Mouse (Mus musculus): ENCODE measurements around the gene Perm1. TPM values are rescaled to one million over a fixed set of nuclear protein-coding genes. Genes with fewer than 3 reads are reported as not detected.

Gene Perm1
- total and polyA plus RNA-seq, 2 experiments from 2014 or later, result 1.7 to 1.9 TPM

- WGBS, result 85% methylated on average over 5 of the region's 5 CpGs
- ATAC-seq (ENCODE audit: low FRiP score) (no peak), DNase-seq (ENCODE audit: low spot score) (no peak)
- no peak for TF ChIP-seq CTCF (IDR thresholded peaks at IDR 0.05)
- Histone ChIP-seq H3K9me3 (ENCODE audit: low read length) (no peaks in the 10 kb centered on the region), H3K27me3 (ENCODE audit: insufficient read depth, low read length) (no peaks in the 10 kb centered on the region), H3K9ac (replicated peaks; ENCODE audit: low read length, poor library complexity, severe bottlenecking) (0 out of 2 replicates have a peak overlapping the region, but pooled peaks have one; percentile 24), H3K4me1 (ENCODE audit: insufficient read depth, low read length) (peaks cover 46% of the 10 kb centered on the region), H3K36me3 (ENCODE audit: insufficient read depth, low read length) (peaks cover 17% of the 10 kb centered on the region), H3K4me3 (ENCODE audit: low read depth, low read length) (peak overlapping the region; percentile 54), H3K4me2 (ENCODE audit: low read depth, low read length, poor library complexity, severe bottlenecking) (peak overlapping the region; percentile 85), H3K27ac (ENCODE audit: low read depth, low read length) (no peak overlapping the region)
These were observed 31.9 kb upstream of the Perm1 start for GRCm38 (mm10) chr4:156183747-156184146.

GRCm38 (mm10) chr4:156184291-156184954 lies 31.2 kb upstream of the Perm1 start:
- WGBS, result 59% methylated on average over 7 of the region's 7 CpGs
- ATAC-seq (ENCODE audit: low FRiP score) (no peak), DNase-seq (ENCODE audit: low spot score) (peak; percentile 6)
- no peaks in the 10 kb centered on the region for H3K9me3 ChIP-seq (ENCODE audit: low read length)
- H3K36me3 ChIP-seq (ENCODE audit: insufficient read depth, low read length), result peaks cover 11% of the 10 kb centered on the region; the same call in 1 of the 2 replicates
- no peaks in the 10 kb centered on the region for H3K27me3 ChIP-seq (ENCODE audit: insufficient read depth, low read length)
- peak overlapping the region; percentile 91 for H3K27ac ChIP-seq (ENCODE audit: low read depth, low read length)
- peaks cover 50% of the 10 kb centered on the region for H3K4me1 ChIP-seq (ENCODE audit: insufficient read depth, low read length)
- peak overlapping the region; percentile 54 for H3K4me3 ChIP-seq (ENCODE audit: low read depth, low read length)
- TF ChIP-seq CTCF (IDR thresholded peaks at IDR 0.05), result no peak
- peak overlapping the region; percentile 85 for H3K4me2 ChIP-seq (ENCODE audit: low read depth, low read length, poor library complexity, severe bottlenecking)
- peak overlapping the region; percentile 75 for H3K9ac ChIP-seq (replicated peaks; ENCODE audit: low read length, poor library complexity, severe bottlenecking)

- DNase-seq (ENCODE audit: low spot score) (peak; percentile 8), ATAC-seq (ENCODE audit: low FRiP score) (peak; percentile 17; the same call in 1 of the 2 replicates)
- peaks cover 8% of the 10 kb centered on the region for H3K36me3 ChIP-seq (ENCODE audit: insufficient read depth, low read length)
- H3K4me2 ChIP-seq (ENCODE audit: low read depth, low read length, poor library complexity, severe bottlenecking), result peak overlapping the region; percentile 85
- H3K27me3 ChIP-seq (ENCODE audit: insufficient read depth, low read length), result no peaks in the 10 kb centered on the region
- WGBS, result 17% methylated on average over 13 of the region's 13 CpGs
- H3K4me1 ChIP-seq (ENCODE audit: insufficient read depth, low read length), result peaks cover 50% of the 10 kb centered on the region
- peak overlapping the region; percentile 91 for H3K27ac ChIP-seq (ENCODE audit: low read depth, low read length)
- no peak for TF ChIP-seq CTCF (IDR thresholded peaks at IDR 0.05)
- H3K4me3 ChIP-seq (ENCODE audit: low read depth, low read length), result peak overlapping the region; percentile 54
- H3K9me3 ChIP-seq (ENCODE audit: low read length), result no peaks in the 10 kb centered on the region
- H3K9ac ChIP-seq (replicated peaks; ENCODE audit: low read length, poor library complexity, severe bottlenecking), result peak overlapping the region; percentile 75
These were observed 30.2 kb upstream of the Perm1 start for GRCm38 (mm10) chr4:156185456-156185949.

- Histone ChIP-seq H3K36me3 (ENCODE audit: insufficient read depth, low read length) (peaks cover 10% of the 10 kb centered on the region), H3K27me3 (ENCODE audit: insufficient read depth, low read length) (no peaks in the 10 kb centered on the region), H3K9me3 (ENCODE audit: low read length) (no peaks in the 10 kb centered on the region), H3K4me3 (ENCODE audit: low read depth, low read length) (peak overlapping the region; percentile 54), H3K4me2 (ENCODE audit: low read depth, low read length, poor library complexity, severe bottlenecking) (peak overlapping the region; percentile 85), H3K27ac (ENCODE audit: low read depth, low read length) (peak overlapping the region; percentile 91), H3K9ac (replicated peaks; ENCODE audit: low read length, poor library complexity, severe bottlenecking) (peak overlapping the region; percentile 75), H3K4me1 (ENCODE audit: insufficient read depth, low read length) (peaks cover 47% of the 10 kb centered on the region)
- TF ChIP-seq CTCF (IDR thresholded peaks at IDR 0.05), result peak; percentile 44
- DNase-seq (ENCODE audit: low spot score), result peak; percentile 72
- 3% methylated on average over 30 of the region's 31 CpGs for WGBS
- peak; percentile 48 for ATAC-seq (ENCODE audit: low FRiP score)
These were observed 29.5 kb upstream of the Perm1 start for GRCm38 (mm10) chr4:156185950-156186850.

GRCm38 (mm10) chr4:156188162-156188810 lies 27.4 kb upstream of the Perm1 start:
- Histone ChIP-seq H3K27ac (ENCODE audit: low read depth, low read length) (0 out of 2 replicates have a peak overlapping the region, but pooled peaks have one; percentile 38), H3K9ac (replicated peaks; ENCODE audit: low read length, poor library complexity, severe bottlenecking) (no peak overlapping the region), H3K4me3 (ENCODE audit: low read depth, low read length) (no peak overlapping the region), H3K27me3 (ENCODE audit: insufficient read depth, low read length) (no peaks in the 10 kb centered on the region), H3K4me1 (ENCODE audit: insufficient read depth, low read length) (peaks cover 30% of the 10 kb centered on the region), H3K4me2 (ENCODE audit: low read depth, low read length, poor library complexity, severe bottlenecking) (no peak overlapping the region), H3K36me3 (ENCODE audit: insufficient read depth, low read length) (peaks cover 20% of the 10 kb centered on the region; the same call in 1 of the 2 replicates), H3K9me3 (ENCODE audit: low read length) (no peaks in the 10 kb centered on the region)
- ATAC-seq (ENCODE audit: low FRiP score) (no peak), DNase-seq (ENCODE audit: low spot score) (no peak)
- no peak for TF ChIP-seq CTCF (IDR thresholded peaks at IDR 0.05)
- 37% methylated on average over 5 of the region's 5 CpGs for WGBS
